Mouse (Mus musculus): ENCODE results near the gene Ccer2. TPM values are rescaled to one million over a fixed set of nuclear protein-coding genes. Genes with fewer than 3 reads are reported as not detected.

Ccer2 gene
- polyA plus RNA-seq, 1 experiment: not detected

GRCm38 (mm10) chr7:28794496-28794895 is 38.5 kb downstream of the Ccer2 start:
- peaks cover 3% of the 10 kb centered on the region; the same call in 1 of the 2 replicates for H3K4me1 ChIP-seq (ENCODE audit: control insufficient read depth, insufficient read depth, low read length)
- TF ChIP-seq POLR2A (IDR thresholded peaks at IDR 0.05; ENCODE audit: low read depth, low read length) (no peak), CTCF (IDR thresholded peaks at IDR 0.05; ENCODE audit: borderline replicate concordance, insufficient read depth, low read length) (no peak)
- no peak overlapping the region for H3K27ac ChIP-seq (ENCODE audit: insufficient read depth, low read length)
- H3K4me3 ChIP-seq (ENCODE audit: insufficient read depth, low read length): no peak overlapping the region

DNA sequence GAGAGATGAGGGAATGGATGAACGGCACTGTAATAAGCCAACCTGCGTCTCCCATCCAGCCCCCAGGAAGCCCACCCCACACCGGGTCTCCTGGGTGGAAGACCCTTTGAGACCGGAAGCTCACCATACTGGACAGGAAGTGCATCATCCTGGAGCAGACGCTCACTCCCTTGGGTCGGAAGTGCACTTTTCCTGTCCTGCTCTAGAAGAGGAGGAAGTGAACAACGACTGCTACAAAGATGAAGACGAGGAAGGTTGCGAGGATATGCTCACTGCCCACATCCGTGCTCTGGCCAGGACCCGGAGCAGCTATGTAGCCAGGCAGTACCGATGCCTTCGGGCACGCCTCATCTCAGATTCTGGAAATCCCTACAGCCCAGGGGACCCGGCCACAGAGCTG is 39.9 kb downstream of the Ccer2 start:
- no peak for TF ChIP-seq POLR2A (IDR thresholded peaks at IDR 0.05; ENCODE audit: low read depth, low read length)
- TF ChIP-seq CTCF (IDR thresholded peaks at IDR 0.05; ENCODE audit: borderline replicate concordance, insufficient read depth, low read length): no peak
- Histone ChIP-seq H3K27ac (ENCODE audit: insufficient read depth, low read length) (no peak overlapping the region), H3K4me3 (ENCODE audit: insufficient read depth, low read length) (no peak overlapping the region), H3K4me1 (ENCODE audit: control insufficient read depth, insufficient read depth, low read length) (no peaks in the 10 kb centered on the region)

GRCm38 (mm10) chr7:28796562-28796975 is 40.6 kb downstream of the Ccer2 start:
- H3K27ac ChIP-seq (ENCODE audit: insufficient read depth, low read length): no peak overlapping the region
- TF ChIP-seq CTCF (IDR thresholded peaks at IDR 0.05; ENCODE audit: borderline replicate concordance, insufficient read depth, low read length) (peak; percentile 99), POLR2A (IDR thresholded peaks at IDR 0.05; ENCODE audit: low read depth, low read length) (no peak)
- H3K4me1 ChIP-seq (ENCODE audit: control insufficient read depth, insufficient read depth, low read length): 0 out of 2 replicates have a peak, but pooled peaks cover 1% of the 10 kb centered on the region
- no peak overlapping the region for H3K4me3 ChIP-seq (ENCODE audit: insufficient read depth, low read length)

GRCm38 (mm10) chr7:28799994-28800393 is 44.0 kb downstream of the Ccer2 start:
- Histone ChIP-seq H3K4me3 (ENCODE audit: insufficient read depth, low read length) (no peak overlapping the region), H3K4me1 (ENCODE audit: control insufficient read depth, insufficient read depth, low read length) (peaks cover 18% of the 10 kb centered on the region), H3K27ac (ENCODE audit: insufficient read depth, low read length) (no peak overlapping the region)
- TF ChIP-seq POLR2A (IDR thresholded peaks at IDR 0.05; ENCODE audit: low read depth, low read length) (no peak), CTCF (IDR thresholded peaks at IDR 0.05; ENCODE audit: borderline replicate concordance, insufficient read depth, low read length) (no peak)

DNA sequence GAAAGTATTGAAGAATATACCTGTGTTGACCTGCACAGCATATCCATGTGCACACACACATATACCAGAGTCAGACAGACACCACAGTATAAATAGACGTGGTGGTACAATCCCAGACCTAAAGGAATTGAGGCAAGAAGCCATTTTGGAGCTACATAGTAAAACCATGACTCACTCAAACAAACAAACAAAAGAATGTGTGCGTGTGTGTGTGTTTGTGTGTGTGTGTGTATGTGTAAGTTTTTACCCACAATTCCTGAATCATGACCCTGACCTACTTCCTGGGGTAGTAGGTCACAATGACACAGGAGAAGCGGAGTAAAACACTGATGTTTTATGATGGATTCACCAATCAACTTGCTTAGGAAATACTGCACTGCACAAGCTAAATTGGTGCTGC is 45.5 kb downstream of the Ccer2 start:
- peaks cover 18% of the 10 kb centered on the region for H3K4me1 ChIP-seq (ENCODE audit: control insufficient read depth, insufficient read depth, low read length)
- no peak for TF ChIP-seq CTCF (IDR thresholded peaks at IDR 0.05; ENCODE audit: borderline replicate concordance, insufficient read depth, low read length)
- no peak for TF ChIP-seq POLR2A (IDR thresholded peaks at IDR 0.05; ENCODE audit: low read depth, low read length)
- peak overlapping the region; percentile 99 for H3K27ac ChIP-seq (ENCODE audit: insufficient read depth, low read length)
- no peak overlapping the region for H3K4me3 ChIP-seq (ENCODE audit: insufficient read depth, low read length)

DNA sequence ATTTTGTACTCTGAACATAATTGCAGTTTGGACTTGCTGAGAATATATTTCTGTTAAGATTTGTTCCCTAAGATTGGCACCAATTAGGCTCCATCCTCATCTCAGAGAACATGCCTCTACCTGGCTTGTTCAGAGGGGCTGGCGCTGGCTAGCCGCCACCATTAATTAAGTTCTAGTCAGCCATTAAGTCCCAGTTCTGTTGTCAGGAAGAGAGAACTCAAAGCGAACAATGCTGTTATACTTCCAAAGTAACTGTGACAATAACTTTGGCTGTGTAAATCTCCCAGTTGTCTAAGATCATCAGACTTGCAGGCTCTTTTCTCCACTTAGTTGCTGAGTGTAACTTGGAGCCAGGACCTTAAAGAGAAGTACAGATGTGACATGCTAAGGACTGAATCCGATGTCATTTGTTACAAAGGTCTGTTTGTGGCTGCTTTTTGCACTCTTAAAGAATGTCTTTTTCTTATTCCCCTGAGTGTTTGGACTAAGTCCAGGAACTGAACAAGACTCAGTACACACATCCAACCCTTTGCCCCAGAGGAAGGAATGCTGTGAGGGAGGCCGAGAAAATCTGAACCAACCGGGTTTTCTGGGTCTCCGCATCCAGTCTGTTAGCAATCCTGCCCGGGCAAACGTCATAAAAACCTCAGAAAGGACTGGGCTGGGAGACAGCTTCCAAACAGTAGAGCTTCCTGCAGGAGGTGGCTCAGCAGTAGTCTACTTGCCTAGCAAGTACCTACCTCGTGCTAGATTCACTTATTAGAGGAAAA is 46.1 kb downstream of the Ccer2 start:
- Histone ChIP-seq H3K4me3 (ENCODE audit: insufficient read depth, low read length) (no peak overlapping the region), H3K27ac (ENCODE audit: insufficient read depth, low read length) (peak overlapping the region; percentile 99), H3K4me1 (ENCODE audit: control insufficient read depth, insufficient read depth, low read length) (peaks cover 18% of the 10 kb centered on the region)
- TF ChIP-seq POLR2A (IDR thresholded peaks at IDR 0.05; ENCODE audit: low read depth, low read length) (peak; percentile 81), CTCF (IDR thresholded peaks at IDR 0.05; ENCODE audit: borderline replicate concordance, insufficient read depth, low read length) (no peak)

DNA sequence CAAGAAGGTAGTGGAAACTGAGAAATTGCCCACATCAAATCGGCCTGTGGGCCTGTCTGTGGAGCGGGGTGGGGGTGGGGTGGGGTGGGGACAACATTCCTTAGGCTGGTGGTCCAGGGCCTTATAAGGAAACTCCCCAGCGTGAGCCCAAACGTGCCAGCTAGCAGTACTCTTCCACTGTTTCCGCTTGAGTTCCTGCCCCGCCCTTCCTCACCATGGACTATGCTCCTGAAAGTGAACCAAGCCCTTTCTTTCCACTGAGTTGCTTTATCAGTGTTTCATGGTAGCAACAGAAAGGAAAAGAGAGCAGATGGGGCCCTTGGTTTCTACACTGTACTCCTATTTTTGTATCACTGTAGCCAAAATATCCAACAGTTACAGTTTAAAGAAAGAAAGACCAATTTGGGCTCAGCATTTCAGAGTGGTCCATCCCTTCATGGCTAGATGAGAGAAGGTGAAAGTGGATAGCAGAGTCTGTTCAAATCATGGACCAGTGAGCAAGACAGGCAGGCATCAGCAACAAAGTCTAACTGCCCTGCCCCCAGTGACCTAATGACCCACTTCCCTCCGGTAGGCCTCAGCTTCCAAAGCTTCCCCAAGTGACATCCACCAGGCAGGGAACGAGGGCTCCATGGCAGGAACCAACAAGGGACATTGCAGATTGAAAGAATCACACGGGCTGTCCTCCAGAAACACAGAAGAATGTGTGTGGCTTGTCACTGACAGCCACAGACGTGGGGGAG is 47.0 kb downstream of the Ccer2 start:
- TF ChIP-seq POLR2A (IDR thresholded peaks at IDR 0.05; ENCODE audit: low read depth, low read length): no peak; the same call in 1 of the 2 replicates
- no peak for TF ChIP-seq CTCF (IDR thresholded peaks at IDR 0.05; ENCODE audit: borderline replicate concordance, insufficient read depth, low read length)
- peaks cover 24% of the 10 kb centered on the region for H3K4me1 ChIP-seq (ENCODE audit: control insufficient read depth, insufficient read depth, low read length)
- peak overlapping the region; percentile 99 for H3K27ac ChIP-seq (ENCODE audit: insufficient read depth, low read length)
- H3K4me3 ChIP-seq (ENCODE audit: insufficient read depth, low read length): no peak overlapping the region

DNA sequence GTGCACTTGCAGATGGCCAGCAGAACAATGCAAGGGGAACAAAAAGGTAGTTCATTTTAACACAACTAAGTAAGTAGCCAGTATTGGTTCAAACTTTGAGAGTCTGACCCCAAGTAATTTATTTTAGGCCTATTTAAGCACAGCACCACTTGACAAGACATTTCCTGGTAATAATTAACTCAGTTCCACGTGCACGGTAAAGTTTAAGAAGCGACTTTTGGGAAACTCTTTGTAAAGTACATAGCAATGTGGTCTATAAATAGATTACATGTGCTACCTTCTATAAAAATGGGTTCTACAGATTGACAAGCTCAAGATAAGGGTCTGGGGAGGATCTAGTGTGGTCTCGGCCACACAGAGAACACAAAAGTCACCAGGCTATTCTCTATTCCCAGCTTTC is 47.8 kb downstream of the Ccer2 start:
- peaks cover 25% of the 10 kb centered on the region for H3K4me1 ChIP-seq (ENCODE audit: control insufficient read depth, insufficient read depth, low read length)
- no peak overlapping the region for H3K27ac ChIP-seq (ENCODE audit: insufficient read depth, low read length)
- no peak overlapping the region for H3K4me3 ChIP-seq (ENCODE audit: insufficient read depth, low read length)
- TF ChIP-seq CTCF (IDR thresholded peaks at IDR 0.05; ENCODE audit: borderline replicate concordance, insufficient read depth, low read length): no peak

- H3K4me3 ChIP-seq (ENCODE audit: insufficient read depth, low read length): no peak overlapping the region
- H3K27ac ChIP-seq (ENCODE audit: insufficient read depth, low read length): no peak overlapping the region
- TF ChIP-seq CTCF (IDR thresholded peaks at IDR 0.05; ENCODE audit: borderline replicate concordance, insufficient read depth, low read length) (no peak), POLR2A (IDR thresholded peaks at IDR 0.05; ENCODE audit: low read depth, low read length) (no peak)
- H3K4me1 ChIP-seq (ENCODE audit: control insufficient read depth, insufficient read depth, low read length): peaks cover 20% of the 10 kb centered on the region
Observed at GRCm38 (mm10) chr7:28806869-28807268, 50.9 kb downstream of the Ccer2 start.

Measured in embryonic fibroblast, embryonic 13.5 days (primary cell).